Mouse (Mus musculus): ENCODE data around the gene Plcd3. TPM values are rescaled to one million over a fixed set of nuclear protein-coding genes. Genes with fewer than 3 reads are reported as not detected.

The Plcd3 gene
- polyA plus RNA-seq, 1 experiment, result 36.8 TPM

- no peak for DNase-seq (ENCODE audit: low spot score)
These were observed 35.0 kb downstream of the Plcd3 start for GRCm38 (mm10) chr11:103066191-103067050.

GRCm38 (mm10) chr11:103058499-103059085, 42.9 kb downstream of the Plcd3 start:
- DNase-seq (ENCODE audit: low spot score), result no peak

DNA sequence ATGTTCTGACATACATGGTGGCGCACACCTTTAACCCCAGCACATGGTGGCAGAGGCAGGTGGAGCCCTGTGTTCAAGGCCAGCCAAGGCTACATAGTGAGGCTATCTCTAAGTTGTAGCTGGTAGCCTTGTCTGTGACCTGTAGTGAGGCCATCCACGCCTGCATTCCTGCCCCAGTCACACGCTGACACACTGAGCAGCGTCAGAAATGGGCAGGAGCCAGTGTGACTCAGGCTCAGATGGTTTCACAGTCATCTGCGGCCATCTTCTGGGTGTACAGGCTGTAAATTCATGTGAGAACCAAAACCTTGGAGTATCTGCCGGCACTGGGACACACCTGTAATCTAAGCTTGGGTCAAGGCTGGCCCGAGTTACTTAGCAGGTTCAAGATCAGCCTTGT, 44.8 kb downstream of the Plcd3 start:
- DNase-seq (ENCODE audit: low spot score), result no peak

DNA sequence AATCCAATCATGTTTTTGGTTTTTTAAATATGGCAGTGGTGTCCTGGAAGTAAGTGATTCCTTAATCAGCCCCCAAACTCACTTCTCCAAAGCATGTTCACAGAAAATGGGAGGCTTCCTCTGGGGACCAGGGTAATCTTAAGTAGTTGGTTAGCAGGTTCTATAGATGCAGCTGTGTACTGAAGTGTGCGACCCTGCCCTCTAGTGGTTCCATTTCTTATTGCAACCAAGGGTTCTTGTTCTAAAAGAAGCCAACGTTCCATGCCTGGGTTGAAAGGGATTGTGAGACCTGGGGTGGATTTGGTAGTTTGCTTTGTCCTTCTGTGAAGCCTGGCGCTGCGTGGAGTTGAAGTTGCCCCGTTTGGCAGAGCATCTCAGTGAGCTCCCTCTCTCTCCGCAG, 46.7 kb downstream of the Plcd3 start:
- no peak for DNase-seq (ENCODE audit: low spot score)

DNA sequence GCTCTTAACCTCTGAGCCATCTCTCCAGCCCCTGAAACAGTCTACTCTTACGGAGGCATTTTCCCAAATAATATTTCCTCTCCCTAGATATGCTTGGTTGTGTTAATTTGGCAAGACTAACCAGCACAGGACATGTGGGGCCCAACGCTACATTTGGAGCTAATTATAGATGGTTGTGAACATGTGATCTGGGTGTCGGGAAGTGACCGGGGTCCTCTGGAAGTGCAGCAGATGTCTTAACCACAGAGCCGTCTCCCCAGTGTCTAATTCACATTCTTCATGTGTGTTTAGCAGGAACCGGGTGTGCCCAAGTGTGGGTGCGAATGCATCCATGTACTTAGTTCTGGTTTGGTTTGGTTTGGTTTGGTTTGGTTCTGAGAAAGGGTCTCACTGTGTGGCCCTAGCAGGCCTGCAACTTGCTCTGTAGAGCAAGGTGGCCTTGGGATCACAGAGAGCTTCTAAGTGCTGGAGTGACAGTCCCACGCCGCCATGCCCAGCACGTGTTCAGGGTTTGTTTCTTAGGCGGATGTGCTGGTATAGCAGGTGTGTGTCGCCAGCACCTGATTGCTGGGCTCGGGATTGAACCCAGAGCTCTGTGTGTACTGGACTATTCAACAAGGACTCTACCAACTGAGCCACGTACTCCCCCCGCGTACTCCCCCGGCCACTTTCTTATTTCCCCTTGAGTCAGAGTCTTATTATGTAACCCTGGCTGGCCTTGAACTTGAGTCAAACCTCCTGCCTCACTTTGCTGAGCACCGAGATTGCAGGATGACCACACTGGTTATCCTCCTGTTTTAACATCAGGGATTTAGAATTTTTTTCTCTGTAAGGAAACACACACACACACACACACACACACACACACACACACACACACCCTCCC, 48.0 kb downstream of the Plcd3 start:
- DNase-seq (ENCODE audit: low spot score), result no peak

- DNase-seq (ENCODE audit: low spot score), result no peak
These were observed 49.4 kb downstream of the Plcd3 start for GRCm38 (mm10) chr11:103052078-103052477.

DNA sequence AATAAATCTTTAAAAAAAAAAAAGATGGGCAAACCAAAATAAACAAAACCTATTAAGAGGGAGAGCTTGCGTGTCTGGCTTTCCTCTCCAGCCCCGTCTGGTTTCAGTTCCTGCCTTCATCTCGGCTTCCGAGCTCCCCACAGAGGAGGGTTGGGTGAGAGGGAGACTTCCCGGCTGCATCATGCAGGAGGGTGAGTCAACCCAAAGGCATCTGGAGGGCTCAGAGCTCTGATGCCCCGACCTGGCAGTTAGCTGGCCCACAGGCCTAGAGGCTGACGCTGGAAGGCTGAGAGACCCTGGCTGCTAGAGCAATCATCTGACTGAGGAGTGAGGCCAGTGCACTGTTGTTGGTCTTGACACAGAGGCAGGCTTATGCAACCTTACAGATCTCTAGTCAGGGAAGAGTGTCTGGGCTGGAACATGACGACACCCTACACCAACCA, 50.2 kb downstream of the Plcd3 start:
- no peak for DNase-seq (ENCODE audit: low spot score)

GRCm38 (mm10) chr11:103050153-103050552, 51.3 kb downstream of the Plcd3 start:
- no peak for DNase-seq (ENCODE audit: low spot score)

DNA sequence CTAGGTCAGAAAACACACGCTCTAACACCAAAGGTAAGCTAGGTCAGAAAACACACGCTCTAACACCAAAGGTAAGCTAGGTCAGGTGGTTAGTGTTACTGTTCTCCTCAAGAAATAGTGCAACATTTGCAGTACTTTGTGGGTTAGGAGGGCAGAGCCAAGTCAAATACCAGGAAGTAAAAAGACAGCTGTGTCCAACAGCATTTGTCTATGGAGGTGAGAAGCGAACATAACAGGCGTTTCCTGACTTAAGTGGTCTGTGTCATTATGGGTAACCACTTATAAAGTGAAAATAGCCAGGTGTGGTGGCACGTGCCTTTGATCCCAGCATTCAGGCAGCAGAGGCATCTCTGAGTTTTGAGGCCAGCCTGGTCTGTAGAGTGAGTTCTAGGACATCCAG, 51.8 kb downstream of the Plcd3 start:
- DNase-seq (ENCODE audit: low spot score), result no peak

GRCm38 (mm10) chr11:103046286-103046685, 55.2 kb downstream of the Plcd3 start:
- DNase-seq (ENCODE audit: low spot score), result no peak

DNA sequence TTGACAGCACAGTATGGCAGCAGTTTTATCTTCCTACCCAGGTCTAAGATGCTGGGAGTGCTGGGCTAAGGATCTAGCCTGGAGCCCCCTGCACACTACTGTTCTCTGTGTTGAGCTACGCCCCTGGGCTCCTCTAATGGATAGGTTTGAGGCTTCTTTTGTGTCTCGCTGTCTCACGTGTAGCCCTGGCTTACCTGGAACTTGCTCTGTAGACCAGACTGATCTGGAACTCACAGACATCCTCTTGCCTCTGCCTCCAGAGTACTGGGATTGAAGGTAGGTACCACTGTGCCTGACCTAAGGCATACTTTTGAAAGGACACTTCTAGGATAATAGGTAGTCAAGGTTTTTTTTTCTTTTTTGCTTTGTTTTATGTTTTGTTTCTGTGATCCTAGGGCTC, 57.5 kb downstream of the Plcd3 start:
- no peak for DNase-seq (ENCODE audit: low spot score)

- no peak for DNase-seq (ENCODE audit: low spot score)
These were observed 58.6 kb downstream of the Plcd3 start for GRCm38 (mm10) chr11:103042828-103043227.

DNA sequence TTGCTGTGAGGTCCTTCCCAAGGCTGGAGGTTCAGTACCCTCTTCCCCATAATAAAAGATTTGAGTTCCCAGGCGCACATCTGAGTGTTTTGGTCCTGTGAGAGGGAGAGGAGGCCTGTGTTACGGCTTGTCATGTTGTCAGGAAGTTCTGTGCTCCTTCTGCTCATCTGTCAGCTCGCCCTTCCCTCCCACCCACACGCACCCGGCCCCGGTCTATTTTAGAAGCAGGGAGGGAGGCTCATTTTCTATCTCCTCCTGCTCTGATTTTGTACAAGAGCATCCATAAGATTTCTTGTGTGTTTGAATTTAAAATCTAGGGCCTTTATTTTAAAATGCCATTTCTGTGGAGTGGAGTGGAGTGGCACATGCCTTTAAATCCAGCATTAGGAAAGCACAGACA, 63.4 kb downstream of the Plcd3 start:
- DNase-seq (ENCODE audit: low spot score), result no peak

DNA sequence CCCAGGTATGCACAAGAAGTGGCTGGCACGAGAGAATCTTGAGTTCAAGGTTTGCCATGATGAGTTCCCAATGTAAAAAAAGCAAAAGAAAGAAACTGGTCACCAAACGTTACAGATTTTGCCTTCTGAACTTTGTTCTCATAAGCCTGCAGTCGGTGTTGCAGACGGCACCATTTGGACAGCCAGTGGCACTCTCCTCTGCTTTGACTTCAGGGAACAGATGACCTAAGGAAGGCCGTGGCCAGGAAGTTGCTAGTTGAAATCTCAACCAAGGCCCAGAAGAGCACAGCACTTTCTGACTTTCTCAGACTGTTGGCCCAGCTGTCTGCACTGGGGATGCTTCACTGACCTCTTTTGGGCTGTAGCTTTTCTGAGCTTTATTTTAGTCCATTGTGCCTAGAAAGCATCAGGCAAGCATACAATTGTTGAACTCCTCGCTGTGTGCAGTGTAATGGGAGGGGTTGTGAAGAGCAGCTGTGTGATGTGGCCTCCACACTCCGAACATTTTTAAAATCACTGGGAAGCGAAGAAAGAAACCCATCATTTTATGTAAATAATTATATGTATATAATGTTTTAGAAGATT, 64.5 kb downstream of the Plcd3 start:
- DNase-seq (ENCODE audit: low spot score), result no peak

- no peak for DNase-seq (ENCODE audit: low spot score)
These were observed 66.5 kb downstream of the Plcd3 start for GRCm38 (mm10) chr11:103035007-103035406.

- no peak for DNase-seq (ENCODE audit: low spot score)
These were observed 68.4 kb downstream of the Plcd3 start for GRCm38 (mm10) chr11:103033030-103033429.

- DNase-seq (ENCODE audit: low spot score), result peak; percentile 90
These were observed 73.1 kb downstream of the Plcd3 start, which contains the start of the genes Nmt1 and Dcakd for GRCm38 (mm10) chr11:103028176-103028891. Gene Nmt1, plus strand, starts transcription at chr11:103028190. Gene Dcakd, minus strand, starts transcription at chr11:103028333.

- DNase-seq (ENCODE audit: low spot score), result no peak
These were observed 73.8 kb downstream of the Plcd3 start for GRCm38 (mm10) chr11:103027570-103028175.

- DNase-seq (ENCODE audit: low spot score), result no peak
These were observed 74.6 kb downstream of the Plcd3 start for GRCm38 (mm10) chr11:103026901-103027300.

GRCm38 (mm10) chr11:103023974-103024373, 77.5 kb downstream of the Plcd3 start:
- DNase-seq (ENCODE audit: low spot score), result no peak

Data from urinary bladder, adult 2 months (tissue).